Mouse (Mus musculus) hematopoietic stem cell, adult 5-6 weeks (primary cell): Measurements from ENCODE around the gene Atxn10. TPM values are rescaled to one million over a fixed set of nuclear protein-coding genes. Genes with fewer than 3 reads are reported as not detected.

ENCODE experiments used
- ATAC-seq, 2 experiments: fragments of 125-278 bp in 1 of 2; replicated peaks in 1 of 2; 2 replicates each; pipeline ENCODE4 v1.8.0; 2016 to 2017; ENCODE audit warnings: inconsistent platforms in 2 of 2, mild to moderate bottlenecking in 2 of 2, moderate number of reproducible peaks in 2 of 2, low read depth in 1 of 2, moderate TSS enrichment in 1 of 2; ENCODE audit not compliant: low FRiP score in 2 of 2, poor library complexity in 2 of 2, severe bottlenecking in 2 of 2, insufficient read depth in 1 of 2, low TSS enrichment in 1 of 2
- total RNA-seq: library from RNA; stranded (forward); fragments of 172-1452, 232-1000 nt; gene quantifications from 2 replicates; pipeline ENCODE4 v1.2.3, GENCODE M21; 2017

Atxn10 gene
- total RNA-seq, 1 experiment from 2014 or later = 77.9 TPM

- no peak for ATAC-seq
Observed at GRCm38 (mm10) chr15:85442568-85442967, 106.5 kb downstream of the Atxn10 start.

- no peak for ATAC-seq
Observed at GRCm38 (mm10) chr15:85446652-85447051, 110.6 kb downstream of the Atxn10 start.

GRCm38 (mm10) chr15:85456891-85457290, 120.8 kb downstream of the Atxn10 start:
- no peak for ATAC-seq

DNA sequence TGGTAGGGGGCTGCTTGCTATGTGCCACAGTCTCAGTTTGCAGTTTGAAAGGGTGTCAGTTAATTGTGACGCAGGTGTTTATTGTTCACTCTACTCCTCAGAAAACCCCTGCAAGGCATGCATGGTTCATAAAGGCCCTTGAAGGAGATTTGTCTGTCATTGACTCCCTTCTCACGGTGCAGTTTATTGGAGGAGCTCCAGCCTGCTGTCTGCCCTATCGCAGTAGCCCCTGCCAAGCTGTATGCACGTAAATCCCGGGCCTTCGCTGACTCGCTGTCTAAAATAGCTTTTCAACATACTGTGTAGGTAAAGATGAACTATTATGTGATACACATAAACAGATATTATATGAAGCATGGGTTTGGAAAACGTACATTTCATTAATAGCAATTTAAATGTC, 121.8 kb downstream of the Atxn10 start:
- no peak for ATAC-seq

GRCm38 (mm10) chr15:85458631-85459082, 122.6 kb downstream of the Atxn10 start:
- ATAC-seq = no peak

- ATAC-seq = no peak
Observed at GRCm38 (mm10) chr15:85461541-85461940, 125.5 kb downstream of the Atxn10 start.

DNA sequence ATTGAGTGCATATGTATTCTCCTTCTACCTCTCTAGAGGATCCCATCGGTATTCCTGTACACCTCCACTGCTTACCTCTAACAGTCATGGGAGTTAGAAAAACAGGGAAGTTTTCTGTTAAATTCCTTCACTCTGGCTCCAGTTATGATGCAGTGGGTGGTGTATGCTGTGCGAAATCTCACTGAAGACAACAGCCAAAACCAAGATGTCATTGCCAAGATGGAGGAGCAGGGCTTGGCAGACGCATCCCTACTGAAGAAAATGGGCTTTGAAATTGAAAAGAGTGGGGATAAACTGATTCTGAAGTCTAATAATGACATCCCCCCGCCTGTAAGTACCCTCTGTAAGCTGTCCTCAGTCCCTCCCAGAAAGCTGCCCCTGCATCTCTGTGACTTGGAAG, 126.1 kb downstream of the Atxn10 start:
- ATAC-seq = no peak

DNA sequence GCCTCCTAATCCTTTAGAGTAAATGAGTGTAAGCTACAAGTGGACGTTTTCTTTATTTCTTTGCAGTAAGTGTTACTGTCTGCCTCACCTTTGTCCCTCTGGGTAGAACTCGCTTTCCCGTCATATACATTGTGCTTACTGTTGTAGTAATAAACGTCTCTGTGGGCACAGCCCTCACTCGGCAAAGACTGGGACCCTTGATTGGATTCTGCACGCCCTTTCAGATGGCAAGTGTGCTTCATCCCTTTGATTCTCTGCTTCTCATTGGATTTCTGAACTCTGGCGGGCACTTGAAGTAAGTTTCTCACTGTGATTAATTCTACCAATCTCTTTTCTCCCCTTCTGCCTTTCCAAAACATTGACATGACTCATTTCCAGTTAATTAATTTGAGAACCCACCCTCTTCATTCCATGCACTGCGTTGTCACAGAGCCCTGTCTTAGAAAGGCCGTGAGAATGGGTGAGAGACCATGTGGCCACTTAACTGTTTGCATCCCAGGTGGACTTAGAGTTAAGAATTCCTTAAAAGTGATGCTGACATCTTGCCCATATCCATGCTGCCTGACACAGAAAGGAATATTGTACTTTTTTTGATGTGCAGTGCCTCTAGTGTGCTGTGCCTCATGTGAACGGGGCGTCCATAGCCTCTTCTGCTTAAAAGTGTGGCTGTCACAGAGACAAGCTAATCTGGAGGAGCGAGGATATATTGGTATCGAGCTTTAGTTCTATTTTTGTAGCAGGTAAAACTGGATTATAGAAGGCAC, 127.2 kb downstream of the Atxn10 start:
- ATAC-seq = no peak

- ATAC-seq = no peak
Observed at GRCm38 (mm10) chr15:85464190-85464589, 128.1 kb downstream of the Atxn10 start.

- no peak for ATAC-seq
Observed at GRCm38 (mm10) chr15:85464823-85465565, 128.9 kb downstream of the Atxn10 start.

DNA sequence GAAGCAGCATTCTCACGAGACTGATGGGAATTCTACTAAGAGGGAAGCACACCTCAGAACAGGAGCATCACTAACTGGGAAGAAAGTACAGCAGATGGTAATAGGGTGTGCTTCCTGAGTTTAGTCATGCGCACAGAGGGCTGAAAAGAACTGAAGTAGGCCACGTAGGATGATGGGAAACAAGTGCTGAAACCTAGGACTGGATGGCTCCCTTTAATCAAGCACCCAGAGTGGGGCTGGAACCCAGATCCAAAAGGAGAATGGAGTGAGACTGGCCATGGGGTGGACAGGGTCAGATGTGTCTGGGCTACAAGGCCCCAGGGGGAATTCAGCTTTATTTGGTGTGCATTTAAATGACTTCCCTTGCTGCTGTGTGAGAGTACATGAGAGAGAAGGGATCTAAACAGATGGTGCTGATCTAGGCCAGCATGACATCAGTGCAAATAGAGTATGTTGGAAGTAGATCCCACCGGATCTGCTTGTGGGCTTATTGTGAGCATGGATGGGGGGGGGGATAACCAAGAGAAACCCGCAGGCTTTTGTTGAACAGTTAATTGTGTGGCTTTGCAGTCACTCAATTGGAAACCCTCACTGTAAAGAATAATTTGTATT, 130.5 kb downstream of the Atxn10 start:
- no peak for ATAC-seq

- no peak for ATAC-seq
Observed at GRCm38 (mm10) chr15:85469401-85469800, 133.4 kb downstream of the Atxn10 start.

GRCm38 (mm10) chr15:85474697-85475096, 138.7 kb downstream of the Atxn10 start:
- no peak for ATAC-seq

DNA sequence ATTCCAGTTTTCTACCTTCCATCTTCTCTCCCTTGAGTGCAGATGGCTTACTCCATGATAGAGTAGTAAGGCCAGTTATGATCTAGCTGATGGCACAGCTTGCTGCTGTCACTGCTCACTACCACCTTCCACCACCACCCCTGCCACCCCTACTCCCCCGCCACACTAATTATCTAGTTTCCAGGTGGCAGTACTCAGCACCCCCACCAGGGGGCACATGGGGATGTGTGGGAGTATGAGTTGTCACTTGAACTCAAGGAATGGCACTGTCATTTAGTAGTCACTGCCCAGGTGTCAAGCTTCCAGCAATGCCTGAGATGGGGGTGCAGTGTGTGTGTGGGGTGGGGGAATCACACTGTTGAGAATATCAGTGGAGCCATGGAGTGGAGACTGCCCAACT, 141.5 kb downstream of the Atxn10 start:
- peak; percentile 59 to 65 for ATAC-seq

GRCm38 (mm10) chr15:85479365-85479764, 143.3 kb downstream of the Atxn10 start:
- ATAC-seq = no peak

- ATAC-seq = no peak
Observed at GRCm38 (mm10) chr15:85479919-85480318, 143.9 kb downstream of the Atxn10 start.

DNA sequence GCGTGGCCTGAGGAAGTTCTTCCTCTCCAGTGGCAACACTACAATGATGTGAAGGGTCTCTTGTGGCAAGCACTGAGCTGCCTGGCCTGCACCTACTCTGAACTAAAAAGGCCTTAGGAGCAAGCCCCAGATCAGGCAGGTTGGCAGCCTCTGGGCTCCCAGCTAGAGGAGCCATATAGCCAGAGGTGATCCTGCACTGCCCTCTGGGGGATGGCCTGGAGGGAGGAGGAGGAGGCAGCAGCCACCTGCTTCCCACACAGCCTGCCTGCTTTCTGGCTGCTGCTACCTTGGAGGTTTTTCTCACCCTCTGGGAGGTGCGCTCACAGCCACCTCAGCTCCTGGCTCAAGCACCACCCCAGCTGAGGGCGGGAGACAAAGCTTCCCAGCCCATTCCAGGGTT, 144.6 kb downstream of the Atxn10 start:
- no peak for ATAC-seq

DNA sequence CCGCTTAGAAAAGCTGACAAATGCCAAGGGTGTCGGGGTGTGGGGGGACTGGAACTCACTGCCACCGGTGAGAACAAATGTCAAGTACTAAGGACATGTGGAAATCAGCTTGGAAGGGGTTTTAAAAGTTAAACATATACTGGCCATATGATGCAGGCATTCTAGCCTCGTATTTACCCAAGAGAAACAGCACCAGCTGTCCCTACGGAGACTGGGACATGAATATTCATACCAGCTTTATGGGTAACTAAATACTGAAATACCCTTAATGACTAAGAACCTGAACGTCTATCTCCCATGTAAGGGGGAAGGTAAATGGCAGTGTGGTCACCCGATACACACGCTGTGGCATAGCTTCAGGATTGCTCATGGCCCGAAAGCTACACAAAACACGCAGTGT, 152.9 kb downstream of the Atxn10 start:
- no peak for ATAC-seq
